Mouse (Mus musculus) lung, postnatal 4 days (tissue): Measurements from ENCODE around the gene Plcl1.

Source experiments
- DNase-seq, 2 experiments: peaks; one replicate each; pipeline ENCODE4 v3.0.0; 2021

Plcl1 gene

GRCm38 (mm10) chr1:55706933-55707332 lies 301.2 kb downstream of the Plcl1 start:
- DNase-seq = no peak

- no peak for DNase-seq
Observed at GRCm38 (mm10) chr1:55717283-55717803, 311.6 kb downstream of the Plcl1 start.

GRCm38 (mm10) chr1:55725428-55725827 lies 319.7 kb downstream of the Plcl1 start:
- no peak for DNase-seq

- DNase-seq = no peak
Observed at GRCm38 (mm10) chr1:55729332-55729731, 323.6 kb downstream of the Plcl1 start.

GRCm38 (mm10) chr1:55732951-55733350 lies 327.2 kb downstream of the Plcl1 start:
- DNase-seq = no peak

- peak; percentile 68 to 82 for DNase-seq
Observed at GRCm38 (mm10) chr1:55736054-55736740, 330.5 kb downstream of the Plcl1 start.

- no peak for DNase-seq
Observed at GRCm38 (mm10) chr1:55736762-55737288, 331.1 kb downstream of the Plcl1 start.

- DNase-seq = no peak
Observed at GRCm38 (mm10) chr1:55738746-55739365, 333.1 kb downstream of the Plcl1 start.

GRCm38 (mm10) chr1:55741885-55742284 lies 336.2 kb downstream of the Plcl1 start:
- DNase-seq = peak; percentile 12 to 20

GRCm38 (mm10) chr1:55748516-55748915 lies 342.8 kb downstream of the Plcl1 start:
- no peak for DNase-seq

- DNase-seq = no peak
Observed at GRCm38 (mm10) chr1:55749770-55750169, 344.0 kb downstream of the Plcl1 start.

GRCm38 (mm10) chr1:55755742-55756141 lies 350.0 kb downstream of the Plcl1 start:
- peak; percentile 26 to 45 for DNase-seq

- DNase-seq = no peak
Observed at GRCm38 (mm10) chr1:55762284-55762683, 356.6 kb downstream of the Plcl1 start.

GRCm38 (mm10) chr1:55763171-55763570 lies 357.4 kb downstream of the Plcl1 start:
- no peak for DNase-seq

GRCm38 (mm10) chr1:55766743-55767142 lies 361.0 kb downstream of the Plcl1 start:
- no peak for DNase-seq

- DNase-seq = no peak
Observed at GRCm38 (mm10) chr1:55770072-55770785, 364.5 kb downstream of the Plcl1 start.

GRCm38 (mm10) chr1:55792817-55793216 lies 387.1 kb downstream of the Plcl1 start:
- no peak for DNase-seq
